Mouse (Mus musculus): ENCODE results near the gene Gm9733.

DNA sequence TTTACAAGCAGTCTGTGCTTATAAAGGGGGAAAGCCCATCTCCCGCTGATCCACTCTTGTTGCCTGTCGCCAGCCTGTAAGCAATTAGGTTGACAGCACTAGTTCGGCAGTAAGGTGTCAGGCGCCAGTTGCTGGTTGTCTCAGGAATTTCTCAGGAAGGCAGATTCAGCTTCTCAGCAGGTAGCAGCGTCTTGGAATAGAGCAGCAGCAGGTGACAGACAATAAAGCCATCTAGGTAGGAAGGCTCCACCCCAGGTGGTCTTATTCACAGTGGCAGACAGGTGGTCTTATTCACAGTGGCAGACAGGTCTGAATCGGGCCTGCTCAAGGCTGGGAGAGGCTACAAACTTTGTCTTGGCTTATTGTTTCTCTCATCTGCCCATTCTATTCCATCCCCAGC is 76.4 kb downstream of the Gm9733 start:
- TF ChIP-seq CTCF (IDR thresholded peaks at IDR 0.05; ENCODE audit: extremely low read depth, insufficient read length, insufficient replicate concordance, low read depth, low read length) (no peak), POLR2A (IDR thresholded peaks at IDR 0.05; ENCODE audit: low read depth, low read length) (no peak)
